Mouse (Mus musculus) MEL (cell line): ENCODE measurements around the gene Tmc2. TPM values are rescaled to one million over a fixed set of nuclear protein-coding genes. Genes with fewer than 3 reads are reported as not detected.

Experiments used
- DNase-seq: peaks from one replicate; pipeline ENCODE4 v3.0.0; 2011; ENCODE audit warnings: low read depth, low spot score
- H3K27ac ChIP-seq: 2 replicates; pipeline ENCODE4 v1.5.1; 2012; ENCODE audit warnings: low read depth, mild to moderate bottlenecking, control low read depth, low read length, moderate library complexity; ENCODE audit not compliant: control insufficient read depth
- H3K27me3 ChIP-seq, 2 experiments: fragments of 150-350 bp in 1 of 2; sonication (generic) in 1 of 2; 2 replicates each; pipeline ENCODE4 v1.6.1; 2012; ENCODE audit warnings: low read length in 2 of 2, mild to moderate bottlenecking in 2 of 2, improper control_type of control experiment in 1 of 2, moderate library complexity in 1 of 2; ENCODE audit not compliant: insufficient read depth in 2 of 2, control insufficient read depth in 1 of 2
- H3K36me3 ChIP-seq, 2 experiments: 2 replicates each; pipeline ENCODE4 v1.6.1; 2012 to 2014; ENCODE audit warnings: low read length in 2 of 2, improper control_type of control experiment in 1 of 2, inconsistent platforms in 1 of 2, mild to moderate bottlenecking in 1 of 2; ENCODE audit not compliant: insufficient read depth in 2 of 2, control insufficient read depth in 1 of 2
- H3K4me1 ChIP-seq, 2 experiments: fragments of 150-350 bp in 1 of 2; sonication (generic) in 1 of 2; 2 replicates each; pipeline ENCODE4 v1.6.1; 2012; ENCODE audit warnings: low read length in 2 of 2, improper control_type of control experiment in 1 of 2, mild to moderate bottlenecking in 1 of 2; ENCODE audit not compliant: insufficient read depth in 2 of 2, control insufficient read depth in 1 of 2
- H3K4me3 ChIP-seq, 2 experiments: fragments of 150-350 bp in 1 of 2; sonication (generic) in 1 of 2; 2 replicates each; pipeline ENCODE4 v1.5.1; 2012; ENCODE audit warnings: low read depth in 2 of 2, low read length in 2 of 2, mild to moderate bottlenecking in 2 of 2, moderate library complexity in 2 of 2, control low read depth in 1 of 2, improper control_type of control experiment in 1 of 2; ENCODE audit not compliant: control insufficient read depth in 1 of 2, insufficient read depth in 1 of 2
- H3K79me2 ChIP-seq: 2 replicates; pipeline ENCODE4 v1.6.1; 2012; ENCODE audit warnings: mild to moderate bottlenecking, low read length, moderate library complexity; ENCODE audit not compliant: control insufficient read depth, poor library complexity, insufficient read depth
- H3K9ac ChIP-seq: 2 replicates; pipeline ENCODE4 v1.6.1; 2012; ENCODE audit warnings: low read depth, mild to moderate bottlenecking, control low read depth, low read length, moderate library complexity; ENCODE audit not compliant: control insufficient read depth, poor library complexity, severe bottlenecking
- H3K9me3 ChIP-seq: fragments of 150-350 bp; sonication (generic); replicated peaks from 2 replicates; pipeline ENCODE4 v1.6.1; 2012; ENCODE audit warnings: mild to moderate bottlenecking, low read length, improper control_type of control experiment, moderate library complexity; ENCODE audit not compliant: insufficient read depth
- CHD1 ChIP-seq: IDR thresholded peaks from 2 replicates; pipeline ENCODE4 v1.6.1; 2012; ENCODE audit warnings: low read depth, mild to moderate bottlenecking, inconsistent platforms, low read length, improper control_type of control experiment
- CHD2 ChIP-seq: IDR thresholded peaks from 2 replicates; pipeline ENCODE4 v1.6.1; 2011; ENCODE audit warnings: low read length, improper control_type of control experiment
- CTCF ChIP-seq, 3 experiments: IDR thresholded peaks in 2 of 3; conservative IDR thresholded peaks in 1 of 3; 2 replicates each; pipeline ENCODE4 v1.5.1; 2011 to 2012; ENCODE audit warnings: low read length in 3 of 3, low read depth in 2 of 3, mild to moderate bottlenecking in 2 of 3, improper control_type of control experiment in 1 of 3, inconsistent platforms in 1 of 3, mixed read lengths in 1 of 3, moderate library complexity in 1 of 3; ENCODE audit not compliant: control insufficient read depth in 1 of 3, insufficient read depth in 1 of 3, poor library complexity in 1 of 3, severe bottlenecking in 1 of 3
- E2F4 ChIP-seq: IDR thresholded peaks from 2 replicates; pipeline ENCODE4 v1.6.1; 2011; ENCODE audit warnings: low read depth, low read length, improper control_type of control experiment, borderline replicate concordance
- ELF1 ChIP-seq: IDR thresholded peaks from 2 replicates; pipeline ENCODE4 v1.6.1; 2014; ENCODE audit warnings: low read depth, mild to moderate bottlenecking, inconsistent platforms, low read length, improper control_type of control experiment, moderate library complexity
- GATA1 ChIP-seq: IDR thresholded peaks from 2 replicates; pipeline ENCODE4 v1.6.1; 2011; ENCODE audit warnings: low read depth, low read length, improper control_type of control experiment
- HCFC1 ChIP-seq: IDR thresholded peaks from 2 replicates; pipeline ENCODE4 v1.6.1; 2012; ENCODE audit warnings: low read depth, mild to moderate bottlenecking, inconsistent platforms, low read length, improper control_type of control experiment, moderate library complexity
- MAZ ChIP-seq: IDR thresholded peaks from 2 replicates; pipeline ENCODE4 v1.6.1; 2012; ENCODE audit warnings: low read depth, mild to moderate bottlenecking, inconsistent platforms, low read length, improper control_type of control experiment
- MEF2A ChIP-seq: IDR thresholded peaks from 2 replicates; pipeline ENCODE4 v1.6.1; 2014; ENCODE audit warnings: low read depth, mild to moderate bottlenecking, inconsistent platforms, low read length, improper control_type of control experiment; ENCODE audit not compliant: poor library complexity, insufficient replicate concordance, severe bottlenecking; ENCODE audit errors: extremely low read depth
- MYB ChIP-seq: IDR thresholded peaks from 2 replicates; pipeline ENCODE4 v1.6.1; 2011; ENCODE audit warnings: mild to moderate bottlenecking, low read depth, low read length, improper control_type of control experiment
- NELFE ChIP-seq: IDR thresholded peaks from 2 replicates; pipeline ENCODE4 v1.6.1; 2011; ENCODE audit warnings: low read depth, low read length, improper control_type of control experiment
- NRF1 ChIP-seq: IDR thresholded peaks from 2 replicates; pipeline ENCODE4 v1.6.1; 2014; ENCODE audit warnings: low read depth, mild to moderate bottlenecking, inconsistent platforms, low read length, improper control_type of control experiment, moderate library complexity; ENCODE audit not compliant: poor library complexity, insufficient read depth, severe bottlenecking
- RCOR1 ChIP-seq: IDR thresholded peaks from 2 replicates; pipeline ENCODE4 v1.6.1; 2012; ENCODE audit warnings: low read depth, mild to moderate bottlenecking, inconsistent platforms, low read length, improper control_type of control experiment
- TBP ChIP-seq: IDR thresholded peaks from 2 replicates; pipeline ENCODE4 v1.8.0; 2011; ENCODE audit warnings: low read depth, low read length, improper control_type of control experiment
- USF1 ChIP-seq: IDR thresholded peaks from 2 replicates; pipeline ENCODE4 v1.6.1; 2014; ENCODE audit warnings: low read depth, mild to moderate bottlenecking, inconsistent platforms, low read length, improper control_type of control experiment, moderate library complexity
- ZC3H11A ChIP-seq: IDR thresholded peaks from 2 replicates; pipeline ENCODE4 v1.6.1; 2012; ENCODE audit warnings: low read depth, mild to moderate bottlenecking, inconsistent platforms, low read length, improper control_type of control experiment
- ZMIZ1 ChIP-seq: IDR thresholded peaks from 2 replicates; pipeline ENCODE4 v1.6.1; 2012; ENCODE audit warnings: low read depth, mild to moderate bottlenecking, inconsistent platforms, low read length, improper control_type of control experiment, moderate library complexity
- ZNF384 ChIP-seq: IDR thresholded peaks from 2 replicates; pipeline ENCODE4 v1.6.1; 2012; ENCODE audit warnings: low read depth, mild to moderate bottlenecking, inconsistent platforms, low read length, improper control_type of control experiment
- polyA plus RNA-seq, 2 experiments: library from polyadenylated mRNA; stranded (reverse) in 1 of 2; unstranded in 1 of 2; fragments of >175 nt in 1 of 2; fragments of >200 nt in 1 of 2; gene quantifications; 2 replicates each; pipeline versions ENCODE4 v1.2.1 to v1.2.4; 2012; ENCODE audit warnings: low replicate concordance in 2 of 2, low read depth in 1 of 2; ENCODE audit not compliant: insufficient read length in 2 of 2, insufficient read depth in 1 of 2, missing spikeins in 1 of 2
- total RNA-seq: library from RNA; depleted of rRNA; stranded (reverse); fragments of 300-350 nt; gene quantifications from 2 replicates; pipeline ENCODE4 v1.2.3, GENCODE M21; 2012

Tmc2 gene
- total and polyA plus RNA-seq, 3 experiments, result not detected

- Histone ChIP-seq H3K4me3 (no peak overlapping the region), H3K4me1 (no peaks in the 10 kb centered on the region), H3K9me3 (no peaks in the 10 kb centered on the region), H3K27ac (no peak overlapping the region), H3K27me3 (peaks cover 2 to 13% of the 10 kb centered on the region in 2 experiments; a peak in 3 of 4 replicates), H3K9ac (no peak overlapping the region), H3K79me2 (no peaks in the 10 kb centered on the region), H3K36me3 (no peaks in the 10 kb centered on the region)
- no peak for TF ChIP-seq NELFE
- TF ChIP-seq NRF1, result no peak
- no peak for TF ChIP-seq CHD1
- TF ChIP-seq MEF2A, result no peak
- TF ChIP-seq ZNF384, result no peak
- TF ChIP-seq CHD2, result no peak
- TF ChIP-seq RCOR1, result no peak
- TF ChIP-seq USF1, result no peak
- DNase-seq, result no peak
Observed at GRCm38 (mm10) chr2:130207376-130207775, 12.4 kb downstream of the Tmc2 start.

- DNase-seq, result no peak
- no peak overlapping the region for H3K9ac ChIP-seq
- peaks cover 2 to 13% of the 10 kb centered on the region in 2 experiments; a peak in 3 of 4 replicates for H3K27me3 ChIP-seq
- H3K4me3 ChIP-seq, result no peak overlapping the region
- no peaks in the 10 kb centered on the region for H3K9me3 ChIP-seq
- no peaks in the 10 kb centered on the region for H3K79me2 ChIP-seq
- no peaks in the 10 kb centered on the region for H3K36me3 ChIP-seq
- TF ChIP-seq ELF1 (no peak), GATA1 (no peak), ZC3H11A (no peak), NELFE (no peak), CHD2 (no peak), HCFC1 (no peak), MAZ (no peak), RCOR1 (no peak), ZMIZ1 (no peak), MYB (no peak), E2F4 (no peak), TBP (no peak), CTCF (IDR thresholded peaks at IDR 0.05 in 2 of 3, conservative IDR thresholded peaks at IDR 0.05 in 1 of 3; ENCODE audit: control insufficient read depth in 1 of 3, insufficient read depth in 1 of 3, low read depth in 2 of 3, low read length in 3 of 3, poor library complexity in 1 of 3, severe bottlenecking in 1 of 3) (no peak), ZNF384 (no peak)
- no peak overlapping the region for H3K27ac ChIP-seq
- H3K4me1 ChIP-seq, result no peaks in the 10 kb centered on the region
Observed at GRCm38 (mm10) chr2:130207996-130208395, 13.0 kb downstream of the Tmc2 start.
